Mouse (Mus musculus) CD4-positive helper T cell, adult 2 months (primary cell): ENCODE measurements around the gene Pamr1.

Experiments used
- DNase-seq: peaks from one replicate; pipeline ENCODE4 v3.0.0-alpha.2; 2012; ENCODE audit warnings: low read depth, missing footprints, low spot score

Pamr1 gene

GRCm38 (mm10) chr2:102549611-102550266 lies at the start of gene Pamr1:
TSS of gene Pamr1 (plus strand) at chr2:102550012.
- no peak for DNase-seq

GRCm38 (mm10) chr2:102507633-102508032 lies 42.2 kb upstream of the Pamr1 start:
- DNase-seq: no peak

GRCm38 (mm10) chr2:102508154-102508553 lies 41.7 kb upstream of the Pamr1 start:
- DNase-seq: no peak

- DNase-seq: no peak
Measured at GRCm38 (mm10) chr2:102519956-102520355, 29.9 kb upstream of the Pamr1 start.

GRCm38 (mm10) chr2:102527563-102527962 lies 22.2 kb upstream of the Pamr1 start:
- no peak for DNase-seq

- no peak for DNase-seq
Measured at GRCm38 (mm10) chr2:102533437-102533836, 16.4 kb upstream of the Pamr1 start.

- no peak for DNase-seq
Measured at GRCm38 (mm10) chr2:102536766-102537165, 13.0 kb upstream of the Pamr1 start.

- no peak for DNase-seq
Measured at GRCm38 (mm10) chr2:102540438-102541230, 9.2 kb upstream of the Pamr1 start.

- DNase-seq: no peak
Measured at GRCm38 (mm10) chr2:102541404-102542125, 8.2 kb upstream of the Pamr1 start.

- DNase-seq: no peak
Measured at GRCm38 (mm10) chr2:102543961-102544719, 5.7 kb upstream of the Pamr1 start.

- DNase-seq: no peak
Measured at GRCm38 (mm10) chr2:102550910-102551582, 1.2 kb downstream of the Pamr1 start.

GRCm38 (mm10) chr2:102551594-102551993 lies 1.8 kb downstream of the Pamr1 start:
- no peak for DNase-seq

- no peak for DNase-seq
Measured at GRCm38 (mm10) chr2:102552095-102552537, 2.3 kb downstream of the Pamr1 start.

GRCm38 (mm10) chr2:102557085-102557484 lies 7.3 kb downstream of the Pamr1 start:
- DNase-seq: no peak

GRCm38 (mm10) chr2:102558965-102559364 lies 9.2 kb downstream of the Pamr1 start:
- DNase-seq: no peak

- DNase-seq: no peak
Measured at GRCm38 (mm10) chr2:102563848-102564247, 14.0 kb downstream of the Pamr1 start.

- no peak for DNase-seq
Measured at GRCm38 (mm10) chr2:102579248-102579647, 29.4 kb downstream of the Pamr1 start.

- DNase-seq: peak; percentile 7
Measured at GRCm38 (mm10) chr2:102589977-102590376, 40.2 kb downstream of the Pamr1 start.

GRCm38 (mm10) chr2:102594535-102594934 lies 44.7 kb downstream of the Pamr1 start:
- no peak for DNase-seq

- no peak for DNase-seq
Measured at GRCm38 (mm10) chr2:102595395-102596130, 45.8 kb downstream of the Pamr1 start.
